Mouse (Mus musculus): ENCODE measurements around the gene Gata2.

Gene Gata2

GRCm38 (mm10) chr6:88206566-88206965, 12.9 kb downstream of the Gata2 start:
- no peak for DNase-seq (ENCODE audit: low spot score in 2 of 2)

- DNase-seq (ENCODE audit: low spot score in 2 of 2) = no peak
Observed at GRCm38 (mm10) chr6:88207403-88208033, 13.8 kb downstream of the Gata2 start.

- DNase-seq (ENCODE audit: low spot score in 2 of 2) = no peak
Observed at GRCm38 (mm10) chr6:88208321-88208720, 14.6 kb downstream of the Gata2 start.

GRCm38 (mm10) chr6:88209453-88209852, 15.8 kb downstream of the Gata2 start:
- DNase-seq (ENCODE audit: low spot score in 2 of 2) = no peak

- no peak for DNase-seq (ENCODE audit: low spot score in 2 of 2)
Observed at GRCm38 (mm10) chr6:88210182-88210581, 16.5 kb downstream of the Gata2 start.

- DNase-seq (ENCODE audit: low spot score in 2 of 2) = no peak
Observed at GRCm38 (mm10) chr6:88215797-88216196, 22.1 kb downstream of the Gata2 start.

- no peak for DNase-seq (ENCODE audit: low spot score in 2 of 2)
Observed at GRCm38 (mm10) chr6:88216199-88216598, 22.5 kb downstream of the Gata2 start.

GRCm38 (mm10) chr6:88219094-88219493, 25.4 kb downstream of the Gata2 start:
- DNase-seq (ENCODE audit: low spot score in 2 of 2) = no peak

- DNase-seq (ENCODE audit: low spot score in 2 of 2) = no peak
Observed at GRCm38 (mm10) chr6:88221968-88222367, 28.3 kb downstream of the Gata2 start, which contains the start of gene Dnajb8. Gene Dnajb8 (plus strand): TSS chr6:88222268.

- DNase-seq (ENCODE audit: low spot score in 2 of 2) = no peak
Observed at GRCm38 (mm10) chr6:88226570-88226994, 32.9 kb downstream of the Gata2 start.

GRCm38 (mm10) chr6:88227537-88227936, 33.8 kb downstream of the Gata2 start:
- no peak for DNase-seq (ENCODE audit: low spot score in 2 of 2)

GRCm38 (mm10) chr6:88229221-88229620, 35.5 kb downstream of the Gata2 start:
- DNase-seq (ENCODE audit: low spot score in 2 of 2) = no peak

- no peak for DNase-seq (ENCODE audit: low spot score in 2 of 2)
Observed at GRCm38 (mm10) chr6:88231821-88232220, 38.1 kb downstream of the Gata2 start.

GRCm38 (mm10) chr6:88232221-88232620, 38.5 kb downstream of the Gata2 start:
- DNase-seq (ENCODE audit: low spot score in 2 of 2) = no peak

GRCm38 (mm10) chr6:88233996-88234395, 40.3 kb downstream of the Gata2 start:
- no peak for DNase-seq (ENCODE audit: low spot score in 2 of 2)

GRCm38 (mm10) chr6:88235461-88235860, 41.8 kb downstream of the Gata2 start:
- DNase-seq (ENCODE audit: low spot score in 2 of 2) = no peak

GRCm38 (mm10) chr6:88235983-88236382, 42.3 kb downstream of the Gata2 start:
- no peak for DNase-seq (ENCODE audit: low spot score in 2 of 2)

GRCm38 (mm10) chr6:88236513-88236912, 42.8 kb downstream of the Gata2 start:
- no peak for DNase-seq (ENCODE audit: low spot score in 2 of 2)

- DNase-seq (ENCODE audit: low spot score in 2 of 2) = peak in 1 of 2 experiments; percentile 54
Observed at GRCm38 (mm10) chr6:88242604-88243003, 48.9 kb downstream of the Gata2 start.

GRCm38 (mm10) chr6:88249231-88249630, 55.5 kb downstream of the Gata2 start:
- DNase-seq (ENCODE audit: low spot score in 2 of 2) = peak in 1 of 2 experiments; percentile 33

- no peak for DNase-seq (ENCODE audit: low spot score in 2 of 2)
Observed at GRCm38 (mm10) chr6:88251396-88251795, 57.7 kb downstream of the Gata2 start.

GRCm38 (mm10) chr6:88251798-88252478, 58.2 kb downstream of the Gata2 start:
- peak in 1 of 2 experiments; percentile 26 for DNase-seq (ENCODE audit: low spot score in 2 of 2)

- DNase-seq (ENCODE audit: low spot score in 2 of 2) = no peak
Observed at GRCm38 (mm10) chr6:88254082-88254481, 60.4 kb downstream of the Gata2 start.
